ENCODE assay signal across 12 mouse cellular contexts in genomic region chrX:20775271-20776016, GRCm38 (mm10). TPM values are rescaled to one million over a fixed set of nuclear protein-coding genes. Genes with fewer than 3 reads are reported as not detected.
DNase-seq lines count a peak whose midpoint lies in the region; ATAC-seq and TF ChIP-seq lines count a peak whose summit lies in the region.
"Had no signal": no experiment of that assay in that cellular context is flagged by ENCODE, and none has a peak within 500 bp of the region (broad histone marks: within the 10 kb centered on the region; RNA-seq: fewer than 3 reads in every experiment).

No protein-coding gene starts in this region.

- H3K4me3 ChIP-seq in heart, embryonic 15.5 days, result peak overlapping the region; percentile 18; the same call in 1 of the 2 replicates
- H3K4me3 ChIP-seq in lung, postnatal 0 days (ENCODE audit: low read depth, low read length), result no peak overlapping the region
- H3K4me3 ChIP-seq in ES-Bruce4 (ENCODE audit: low read depth, low read length), result peak overlapping the region; percentile 28
- no peak overlapping the region for H3K4me3 ChIP-seq in limb, embryonic 11.5 days (ENCODE audit: low read depth, low read length)

- H3K36me3 ChIP-seq in heart, embryonic 15.5 days, result no peaks in the 10 kb centered on the region
- no peaks in the 10 kb centered on the region for H3K36me3 ChIP-seq in lung, postnatal 0 days (ENCODE audit: insufficient read depth, low read length)
- no peaks in the 10 kb centered on the region for H3K36me3 ChIP-seq in ES-Bruce4 (ENCODE audit: control insufficient read depth, insufficient read depth, low read length, poor library complexity, severe bottlenecking)
- no peaks in the 10 kb centered on the region for H3K36me3 ChIP-seq in limb, embryonic 11.5 days (ENCODE audit: control insufficient read depth, insufficient read depth, low read length)

- TF ChIP-seq CTCF in lung, postnatal 0 days (IDR thresholded peaks at IDR 0.05), result no peak
- TF ChIP-seq CTCF in ES-Bruce4 (IDR thresholded peaks at IDR 0.05; ENCODE audit: low read depth, low read length), result no peak

- H3K4me1 ChIP-seq in heart, embryonic 15.5 days (replicated peaks), result no peaks in the 10 kb centered on the region
- no peaks in the 10 kb centered on the region for H3K4me1 ChIP-seq in lung, postnatal 0 days (ENCODE audit: insufficient read depth, low read depth, low read length)
- no peaks in the 10 kb centered on the region for H3K4me1 ChIP-seq in ES-Bruce4 (ENCODE audit: control insufficient read depth, insufficient read depth, low read length)
- no peaks in the 10 kb centered on the region for H3K4me1 ChIP-seq in limb, embryonic 11.5 days (ENCODE audit: control insufficient read depth, insufficient read depth, low read length)

- peak overlapping the region; percentile 36; the same call in 1 of the 2 replicates for H3K4me2 ChIP-seq in heart, embryonic 15.5 days
- H3K4me2 ChIP-seq in lung, postnatal 0 days (replicated peaks; ENCODE audit: low read depth, low read length), result 0 out of 2 replicates have a peak overlapping the region, but pooled peaks have one; percentile 11
- peak overlapping the region; percentile 2; the same call in 1 of the 2 replicates for H3K4me2 ChIP-seq in limb, embryonic 11.5 days (ENCODE audit: low read depth, severe bottlenecking)

- no peak overlapping the region for H3K27ac ChIP-seq in heart, embryonic 15.5 days
- H3K27ac ChIP-seq in lung, postnatal 0 days (ENCODE audit: low read length), result no peak overlapping the region
- peak overlapping the region; percentile 69 for H3K27ac ChIP-seq in ES-Bruce4 (ENCODE audit: insufficient read depth, low read length)
- H3K27ac ChIP-seq in limb, embryonic 11.5 days (replicated peaks; ENCODE audit: low read depth, low read length), result no peak overlapping the region

- 45% methylated on average over 19 of the region's 19 CpGs for WGBS in heart, embryonic 15.5 days
- WGBS in lung, postnatal 0 days, result 48% methylated on average over 19 of the region's 19 CpGs
- WGBS in limb, embryonic 11.5 days, result 50% methylated on average over 19 of the region's 19 CpGs

- TF ChIP-seq POLR2A in ES-Bruce4 (IDR thresholded peaks at IDR 0.05; ENCODE audit: insufficient read depth, low read length), result no peak

- no peak for TF ChIP-seq EP300 in lung, postnatal 0 days (IDR thresholded peaks at IDR 0.05)
- no peak for TF ChIP-seq EP300 in ES-Bruce4 (IDR thresholded peaks at IDR 0.05; ENCODE audit: insufficient read depth, low read depth, low read length)

- H3K9me3 ChIP-seq in heart, embryonic 15.5 days (replicated peaks), result no peaks in the 10 kb centered on the region
- H3K9me3 ChIP-seq in lung, postnatal 0 days (ENCODE audit: low read length), result no peaks in the 10 kb centered on the region
- no peaks in the 10 kb centered on the region for H3K9me3 ChIP-seq in ES-Bruce4 (replicated peaks; ENCODE audit: control insufficient read depth, insufficient read depth, low read length, poor library complexity, severe bottlenecking)
- H3K9me3 ChIP-seq in limb, embryonic 11.5 days (ENCODE audit: control insufficient read depth, low read length), result no peaks in the 10 kb centered on the region

- DNase-seq in heart, postnatal 36 days, result no peak
- no peak for DNase-seq in lung, postnatal 0 days (ENCODE audit: low spot score)
- no peak for DNase-seq in lung, postnatal 25 days (ENCODE audit: low spot score)
- no peak for DNase-seq in limb, embryonic 11.5 days (ENCODE audit: low spot score)
- DNase-seq in urinary bladder, postnatal 14 days (ENCODE audit: low spot score), result no peak
- DNase-seq: adrenal gland, postnatal 25 days; layer of hippocampus, adult 9-11 months; left cerebral cortex, postnatal 4 days; lung, postnatal 14 days had no signal

- H3K9ac ChIP-seq in heart, embryonic 15.5 days, result no peak overlapping the region
- no peak overlapping the region for H3K9ac ChIP-seq in lung, postnatal 0 days (replicated peaks; ENCODE audit: low read depth)
- H3K9ac ChIP-seq in ES-Bruce4 (ENCODE audit: low read depth, poor library complexity, severe bottlenecking), result no peak overlapping the region
- no peak overlapping the region for H3K9ac ChIP-seq in limb, embryonic 11.5 days (ENCODE audit: low read length)

- no peaks in the 10 kb centered on the region for H3K27me3 ChIP-seq in heart, embryonic 15.5 days
- H3K27me3 ChIP-seq in lung, postnatal 0 days (replicated peaks; ENCODE audit: insufficient read depth, low read length), result no peaks in the 10 kb centered on the region
- no peaks in the 10 kb centered on the region for H3K27me3 ChIP-seq in ES-Bruce4 (ENCODE audit: control insufficient read depth, insufficient read depth, low read length, poor library complexity, severe bottlenecking)
- no peaks in the 10 kb centered on the region for H3K27me3 ChIP-seq in limb, embryonic 11.5 days (ENCODE audit: control insufficient read depth, insufficient read depth, low read length)

- intact Hi-C loops in heart, postnatal 36 days (cut with DNase I), result no loop called here

- ATAC-seq in heart, embryonic 15.5 days (replicated peaks; ENCODE audit: insufficient number of reproducible peaks, insufficient read depth, low FRiP score, low read depth), result no peak
- no peak for ATAC-seq in lung, postnatal 0 days
- no peak for ATAC-seq in limb, embryonic 11.5 days (ENCODE audit: insufficient number of reproducible peaks, low FRiP score, low TSS enrichment, low read depth)
- ATAC-seq: midbrain, embryonic 16.5 days had no signal

RNA-seq across cellular contexts. Expression of gene Araf, which starts 22.2 kb away (rescaled TPM):
- polyA plus RNA-seq in heart, embryonic 15.5 days (2015; fragmentation: Nextera tagmentation; extraction: Ambion mirVana), result 90.0 and 103 TPM in 2 replicates
- total RNA-seq in heart, postnatal 36 days (2021), result 10 to 100 TPM; 84.2 to 87.9 TPM
- 73.8 and 74.4 TPM in 2 replicates for polyA plus RNA-seq in lung, postnatal 0 days (2015; fragmentation: Nextera tagmentation; extraction: Ambion mirVana)
- 62.7 and 68.0 TPM in 2 replicates for polyA plus RNA-seq in ES-Bruce4 (2011; ENCODE audit: insufficient read depth, insufficient read length, low read depth, missing spikeins)
- polyA plus RNA-seq in limb, embryonic 11.5 days (2014; fragmentation: Nextera tagmentation; extraction: Ambion mirVana), result 69.8 and 75.0 TPM in 2 replicates

Comparison
In these comparisons a context has a peak if more than half of its experiments do, and no peak if none do; other contexts are left out.
1. H3K4me3 ChIP-seq: peak in heart, embryonic 15.5 days (single experiment) and ES-Bruce4 (single experiment); none in lung, postnatal 0 days (single experiment) and limb, embryonic 11.5 days (single experiment).
2. Peak in every context shown above with its lines, with median percentiles within 50 percentile points of each other: H3K4me2 ChIP-seq.